Mouse (Mus musculus): Measurements from ENCODE around the gene Tmem129. TPM values are rescaled to one million over a fixed set of nuclear protein-coding genes. Genes with fewer than 3 reads are reported as not detected.

The Tmem129 gene
- polyA plus RNA-seq, 1 experiment from 2014 or later, result 45.8 TPM

DNA sequence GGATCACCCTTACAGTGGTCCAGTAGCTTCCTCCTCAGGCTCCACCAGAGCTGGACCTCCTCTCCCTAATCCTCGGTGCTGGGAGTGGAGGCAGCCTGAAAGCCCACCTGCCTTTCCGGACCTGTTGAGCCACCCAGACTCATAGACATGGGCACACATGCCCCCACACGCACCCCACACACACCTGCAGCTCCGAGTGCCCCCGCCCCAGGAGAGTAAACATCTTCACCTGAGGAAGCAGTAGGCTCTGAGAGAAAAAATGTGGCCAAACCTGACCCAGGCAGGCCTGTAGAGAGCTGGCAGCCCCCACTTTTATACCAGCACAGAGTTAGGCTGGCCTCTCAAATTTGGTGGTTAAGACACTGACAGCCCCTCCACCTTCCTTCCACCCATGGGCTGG, 38.2 kb upstream of the Tmem129 start:
- Histone ChIP-seq H3K4me2 (0 out of 2 replicates have a peak overlapping the region, but pooled peaks have one; percentile 87), H3K27me3 (0 out of 2 replicates have a peak, but pooled peaks cover 3% of the 10 kb centered on the region), H3K36me3 (no peaks in the 10 kb centered on the region), H3K4me1 (peaks cover 89% of the 10 kb centered on the region), H3K4me3 (no peak overlapping the region), H3K27ac (peak overlapping the region; percentile 82), H3K9me3 (no peaks in the 10 kb centered on the region), H3K9ac (no peak overlapping the region)
- WGBS, result 53% methylated on average over 5 of the region's 5 CpGs
- no peak for ATAC-seq (ENCODE audit: insufficient number of reproducible peaks, low FRiP score, low TSS enrichment, low read depth)

DNA sequence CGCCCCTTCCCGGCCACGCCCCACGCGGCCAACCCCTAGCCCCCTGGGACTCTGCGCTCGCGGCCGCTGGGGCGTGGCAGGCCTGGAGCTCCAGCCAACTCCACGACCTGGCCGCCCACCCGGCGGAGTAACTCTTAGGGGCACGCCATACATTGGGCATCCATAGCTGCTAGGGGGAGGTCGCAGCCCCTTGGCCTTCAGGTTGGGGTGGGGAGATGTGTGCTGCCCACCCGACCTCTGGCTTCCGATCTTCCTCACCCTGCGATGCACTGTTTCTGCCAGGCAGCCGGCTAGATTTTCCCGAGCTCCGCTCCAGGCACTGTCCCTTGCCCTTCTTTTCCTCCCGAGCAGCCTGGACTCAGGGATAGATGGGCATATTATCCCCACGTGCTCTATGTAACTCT, 37.5 kb upstream of the Tmem129 start:
- 0 out of 2 replicates have a peak, but pooled peaks cover 3% of the 10 kb centered on the region for H3K27me3 ChIP-seq
- H3K27ac ChIP-seq, result peak overlapping the region; percentile 82
- H3K4me2 ChIP-seq, result peak overlapping the region; percentile 87
- WGBS, result 7% methylated on average over 24 of the region's 24 CpGs
- no peak for ATAC-seq (ENCODE audit: insufficient number of reproducible peaks, low FRiP score, low TSS enrichment, low read depth)
- no peaks in the 10 kb centered on the region for H3K36me3 ChIP-seq
- no peaks in the 10 kb centered on the region for H3K9me3 ChIP-seq
- H3K9ac ChIP-seq, result peak overlapping the region; percentile 62
- H3K4me3 ChIP-seq, result peak overlapping the region; percentile 47
- peaks cover 87% of the 10 kb centered on the region for H3K4me1 ChIP-seq

DNA sequence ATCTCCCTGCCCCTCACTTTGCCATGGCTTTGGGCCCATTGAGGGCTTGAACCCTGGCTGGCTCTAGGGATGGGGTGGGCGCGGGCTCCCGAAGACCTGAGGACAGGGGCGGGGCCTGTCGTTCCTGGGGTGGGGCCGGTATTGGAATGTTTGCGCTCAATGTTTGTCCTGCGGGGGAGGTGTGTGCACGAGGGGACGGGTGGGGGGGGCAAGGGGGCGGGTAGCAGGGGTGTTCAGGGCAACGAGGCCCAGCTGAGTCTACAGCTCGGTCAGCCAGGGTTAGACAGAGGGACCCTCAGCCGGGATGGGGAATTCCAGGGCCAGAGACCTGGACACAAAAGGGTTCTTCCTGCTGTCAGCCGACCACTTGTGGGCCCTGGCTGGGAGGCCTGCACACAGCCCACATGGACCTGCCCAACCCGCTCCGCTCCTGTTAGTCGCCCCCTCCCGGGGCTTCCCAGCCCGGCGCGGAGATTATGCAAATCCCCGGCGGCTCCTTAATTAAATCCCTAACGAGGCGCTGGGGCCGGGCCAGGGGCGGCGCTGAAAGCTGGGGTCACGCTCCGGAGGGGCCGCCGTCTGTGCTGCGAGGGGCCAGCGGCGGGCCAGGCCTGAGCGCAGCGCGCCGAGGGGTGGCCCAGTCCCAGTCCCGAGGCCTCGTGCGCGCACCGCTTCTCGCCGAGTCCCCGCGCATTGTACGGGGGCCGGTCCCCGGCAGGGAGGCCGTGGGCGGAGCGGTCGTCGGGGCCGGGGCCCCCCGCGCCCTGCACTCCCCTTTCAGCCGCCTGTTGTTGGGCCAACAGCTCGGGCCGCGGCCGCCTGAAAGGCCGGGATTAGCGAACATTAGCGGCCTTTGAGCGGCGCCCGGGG, 36.9 kb upstream of the Tmem129 start:
- Histone ChIP-seq H3K4me2 (peak overlapping the region; percentile 87), H3K36me3 (no peaks in the 10 kb centered on the region), H3K4me3 (peak overlapping the region; percentile 47), H3K4me1 (peaks cover 87% of the 10 kb centered on the region), H3K9ac (peak overlapping the region; percentile 62), H3K9me3 (no peaks in the 10 kb centered on the region), H3K27me3 (0 out of 2 replicates have a peak, but pooled peaks cover 3% of the 10 kb centered on the region), H3K27ac (peak overlapping the region; percentile 82)
- ATAC-seq (ENCODE audit: insufficient number of reproducible peaks, low FRiP score, low TSS enrichment, low read depth), result peak; percentile 11
- 4% methylated on average over 67 of the region's 71 CpGs for WGBS

DNA sequence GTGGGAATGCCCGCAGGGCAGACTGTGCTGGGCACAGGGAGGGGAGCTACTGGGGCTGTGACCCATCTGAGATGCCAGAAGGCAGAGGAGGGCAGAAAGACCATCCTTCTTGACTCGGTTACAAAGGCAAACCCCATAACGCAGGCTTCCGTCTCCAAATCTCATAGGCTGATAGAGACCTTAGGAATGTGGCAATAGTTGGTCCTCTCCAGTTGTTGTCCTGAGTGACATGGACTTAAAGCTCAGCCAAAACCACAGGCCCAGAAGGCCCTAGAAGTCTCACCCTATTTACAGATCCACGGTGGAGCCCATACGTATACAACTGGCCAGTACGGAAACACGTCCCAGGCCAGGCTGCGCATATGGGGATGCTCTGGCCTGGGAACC, 36.2 kb upstream of the Tmem129 start:
- no peaks in the 10 kb centered on the region for H3K9me3 ChIP-seq
- peak overlapping the region; percentile 82 for H3K27ac ChIP-seq
- H3K4me3 ChIP-seq, result no peak overlapping the region
- 59% methylated on average over 9 of the region's 9 CpGs for WGBS
- H3K27me3 ChIP-seq, result 0 out of 2 replicates have a peak, but pooled peaks cover 3% of the 10 kb centered on the region
- H3K4me2 ChIP-seq, result no peak overlapping the region
- no peak overlapping the region for H3K9ac ChIP-seq
- peaks cover 87% of the 10 kb centered on the region for H3K4me1 ChIP-seq
- H3K36me3 ChIP-seq, result no peaks in the 10 kb centered on the region
- ATAC-seq (ENCODE audit: insufficient number of reproducible peaks, low FRiP score, low TSS enrichment, low read depth), result no peak

DNA sequence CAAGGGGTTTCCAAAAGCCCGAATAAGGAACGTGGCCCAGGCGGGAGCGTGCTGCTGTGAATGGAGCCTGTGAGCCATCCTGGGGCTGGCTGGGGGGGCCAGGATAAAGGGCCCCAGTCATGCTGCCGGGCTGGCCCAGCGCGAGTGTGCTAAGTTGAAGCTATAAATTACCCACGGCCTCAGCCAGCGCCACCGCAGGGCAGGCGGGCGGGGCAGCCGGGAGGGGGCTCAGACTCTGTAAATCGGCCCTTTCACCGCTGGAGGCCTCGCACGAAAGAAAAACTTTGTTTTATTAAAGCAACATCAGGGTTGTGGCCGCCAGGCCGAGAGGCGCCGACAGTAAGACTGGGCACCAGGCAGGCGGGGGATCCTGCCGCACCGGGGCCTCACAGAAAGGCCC, 34.2 kb upstream of the Tmem129 start:
- peaks cover 75% of the 10 kb centered on the region for H3K4me1 ChIP-seq
- H3K4me3 ChIP-seq, result no peak overlapping the region
- H3K27me3 ChIP-seq, result 0 out of 2 replicates have a peak, but pooled peaks cover 3% of the 10 kb centered on the region
- peak; percentile 77 for ATAC-seq (ENCODE audit: insufficient number of reproducible peaks, low FRiP score, low TSS enrichment, low read depth)
- H3K4me2 ChIP-seq, result peak overlapping the region; percentile 19; the same call in 1 of the 2 replicates
- no peaks in the 10 kb centered on the region for H3K9me3 ChIP-seq
- 4% methylated on average over 24 of the region's 24 CpGs for WGBS
- no peaks in the 10 kb centered on the region for H3K36me3 ChIP-seq
- H3K9ac ChIP-seq, result no peak overlapping the region
- peak overlapping the region; percentile 87 for H3K27ac ChIP-seq

DNA sequence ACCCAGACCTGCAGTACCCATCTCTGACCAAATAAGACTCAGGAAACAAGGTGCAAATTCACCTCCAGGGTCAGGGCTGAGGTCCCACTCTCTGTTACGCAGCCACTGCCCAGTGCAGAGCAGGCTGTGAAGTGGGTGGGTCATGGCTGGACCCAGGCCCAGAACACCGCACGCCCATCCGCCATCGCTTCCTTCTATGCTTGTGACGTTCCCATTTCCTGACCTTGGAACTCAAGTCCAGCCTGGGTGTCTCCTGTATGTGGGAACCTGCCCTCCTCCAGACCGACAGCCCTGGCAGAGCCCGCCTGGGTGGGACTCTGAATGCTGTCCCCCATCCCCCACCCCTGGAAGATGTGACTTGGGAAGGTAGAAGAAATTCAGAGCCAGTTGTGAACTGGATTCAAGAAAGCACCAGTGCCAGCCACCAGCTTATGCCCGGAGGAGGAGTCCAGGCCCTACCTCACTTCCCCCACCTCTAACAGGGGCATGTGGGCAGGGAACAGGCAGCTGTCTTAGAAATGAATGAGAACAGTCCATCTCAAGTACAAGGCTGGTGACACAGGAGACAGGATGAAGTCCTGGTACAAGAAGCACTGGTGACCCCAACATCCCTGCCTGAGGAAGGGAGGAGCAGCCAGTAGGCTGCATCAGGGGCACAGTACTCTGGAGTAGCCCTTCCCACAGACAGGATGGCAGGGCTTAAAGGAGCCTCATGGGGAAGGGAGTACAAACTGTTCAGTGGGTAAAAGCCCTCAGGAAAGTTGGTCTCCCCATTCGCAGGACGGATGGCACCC, 31.8 kb upstream of the Tmem129 start:
- H3K27ac ChIP-seq, result peak overlapping the region; percentile 65
- H3K27me3 ChIP-seq, result no peaks in the 10 kb centered on the region
- 0 out of 2 replicates have a peak overlapping the region, but pooled peaks have one; percentile 3 for H3K4me2 ChIP-seq
- ATAC-seq (ENCODE audit: insufficient number of reproducible peaks, low FRiP score, low TSS enrichment, low read depth), result no peak
- 75% methylated on average over 11 of the region's 11 CpGs for WGBS
- H3K36me3 ChIP-seq, result no peaks in the 10 kb centered on the region
- no peak overlapping the region for H3K9ac ChIP-seq
- H3K4me3 ChIP-seq, result no peak overlapping the region
- peaks cover 55% of the 10 kb centered on the region for H3K4me1 ChIP-seq
- no peaks in the 10 kb centered on the region for H3K9me3 ChIP-seq

DNA sequence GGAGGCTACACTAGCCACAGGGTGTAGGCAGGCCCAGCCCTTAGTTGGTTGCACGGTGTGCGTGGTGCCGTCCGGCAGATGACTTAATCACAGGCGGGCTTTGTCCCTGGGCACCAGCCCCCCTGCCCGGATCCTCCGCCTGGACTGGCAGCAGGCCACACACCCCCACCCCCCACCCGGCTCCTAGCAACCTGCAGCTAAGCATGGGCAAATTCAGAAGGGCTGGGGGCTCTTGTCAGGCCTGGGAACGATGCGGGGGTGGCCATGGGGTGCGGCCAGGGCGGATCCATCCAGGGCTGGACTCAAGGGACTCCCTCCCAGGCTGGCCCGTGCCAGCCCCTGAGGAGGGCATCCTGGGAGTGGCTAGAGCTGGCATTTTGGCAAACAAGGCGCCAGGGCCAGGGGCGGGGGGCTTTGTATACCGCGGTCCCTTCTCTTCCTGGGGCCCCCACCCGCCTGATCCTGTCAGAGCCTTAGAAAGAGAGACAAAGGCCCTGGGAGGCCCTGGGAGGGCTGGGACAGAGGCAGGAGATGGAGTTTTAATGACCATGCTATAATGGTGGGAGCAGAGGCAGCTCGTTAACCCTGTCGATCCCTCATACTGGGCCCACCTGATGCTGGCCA, 31.1 kb upstream of the Tmem129 start:
- 43% methylated on average over 20 of the region's 20 CpGs for WGBS
- H3K36me3 ChIP-seq, result no peaks in the 10 kb centered on the region
- H3K27me3 ChIP-seq, result no peaks in the 10 kb centered on the region
- H3K9me3 ChIP-seq, result no peaks in the 10 kb centered on the region
- peaks cover 55% of the 10 kb centered on the region for H3K4me1 ChIP-seq
- H3K9ac ChIP-seq, result no peak overlapping the region
- ATAC-seq (ENCODE audit: insufficient number of reproducible peaks, low FRiP score, low TSS enrichment, low read depth), result no peak
- no peak overlapping the region for H3K4me3 ChIP-seq
- 0 out of 2 replicates have a peak overlapping the region, but pooled peaks have one; percentile 3 for H3K4me2 ChIP-seq
- H3K27ac ChIP-seq, result peak overlapping the region; percentile 65

DNA sequence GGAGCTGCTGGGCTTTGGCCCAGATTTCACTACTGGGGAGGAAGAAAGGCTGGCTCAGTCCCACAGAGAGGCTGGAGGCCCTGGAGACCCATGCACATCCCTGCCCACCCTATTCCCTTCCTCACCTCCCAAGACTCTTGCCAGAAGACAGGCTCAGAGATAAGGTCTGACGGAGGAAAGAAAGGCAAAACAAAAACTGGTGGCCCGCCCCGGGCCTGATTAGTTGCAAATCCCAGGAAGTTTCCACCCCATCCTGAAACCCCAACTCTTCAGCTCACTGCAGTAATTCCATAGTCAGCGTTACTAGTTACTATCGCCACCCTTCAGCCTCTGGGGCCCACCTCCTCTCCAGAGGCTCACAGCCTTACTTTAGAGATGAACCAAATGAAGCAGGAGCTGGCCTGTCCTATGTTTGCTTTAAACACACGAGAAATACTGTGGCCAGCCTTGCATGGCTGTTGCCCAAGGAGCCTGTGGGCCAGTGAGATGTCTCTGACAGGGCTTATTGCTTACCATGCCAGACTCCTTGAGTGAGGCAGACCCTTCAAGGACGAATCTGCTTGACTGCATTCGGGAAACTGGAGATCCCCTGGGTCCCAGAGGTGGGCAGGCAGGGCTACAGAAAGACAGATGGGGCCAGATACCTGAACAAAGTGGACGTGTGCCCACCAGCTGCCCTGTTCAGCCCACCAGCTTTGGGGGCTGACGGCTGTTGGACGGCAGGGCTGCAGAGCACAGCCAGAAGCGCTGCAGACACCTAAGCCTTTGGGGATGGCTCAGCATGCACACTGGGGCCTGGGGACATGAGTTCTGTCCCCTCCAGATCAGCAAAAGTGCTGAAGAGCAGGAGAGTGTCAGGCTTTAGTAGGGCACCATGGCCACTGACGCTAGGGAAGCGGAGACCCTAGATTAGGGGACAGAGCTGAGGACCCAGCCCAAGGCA, 30.3 kb upstream of the Tmem129 start:
- Histone ChIP-seq H3K36me3 (no peaks in the 10 kb centered on the region), H3K4me2 (no peak overlapping the region), H3K27ac (peak overlapping the region; percentile 65; the same call in 1 of the 2 replicates), H3K4me1 (peaks cover 51% of the 10 kb centered on the region), H3K27me3 (no peaks in the 10 kb centered on the region), H3K9ac (no peak overlapping the region), H3K9me3 (no peaks in the 10 kb centered on the region), H3K4me3 (no peak overlapping the region)
- ATAC-seq (ENCODE audit: insufficient number of reproducible peaks, low FRiP score, low TSS enrichment, low read depth), result no peak
- 68% methylated on average over 14 of the region's 14 CpGs for WGBS

DNA sequence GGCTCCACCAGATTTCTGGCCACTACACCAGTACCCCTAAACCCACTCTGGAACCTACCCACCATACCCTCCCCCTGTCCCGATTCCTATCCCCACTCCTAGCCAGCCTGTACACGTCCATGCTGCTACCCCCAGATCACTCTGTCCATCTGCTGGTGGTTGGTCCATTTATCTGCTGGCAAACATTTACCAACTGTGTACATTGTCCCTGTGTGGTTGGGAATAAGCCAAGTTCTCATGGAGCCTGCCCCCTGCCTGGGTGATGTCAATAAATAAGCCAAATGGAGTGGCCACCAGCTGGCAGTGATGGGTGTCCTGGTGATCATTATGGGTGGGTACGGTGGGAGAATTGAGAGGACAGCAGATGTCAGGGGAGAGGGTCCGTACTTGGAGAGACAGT, 28.9 kb upstream of the Tmem129 start:
- no peak overlapping the region for H3K27ac ChIP-seq
- no peak overlapping the region for H3K9ac ChIP-seq
- H3K4me3 ChIP-seq, result no peak overlapping the region
- H3K4me2 ChIP-seq, result no peak overlapping the region
- ATAC-seq (ENCODE audit: insufficient number of reproducible peaks, low FRiP score, low TSS enrichment, low read depth), result no peak
- 86% methylated on average over 4 of the region's 4 CpGs for WGBS
- no peaks in the 10 kb centered on the region for H3K9me3 ChIP-seq
- peaks cover 38% of the 10 kb centered on the region for H3K4me1 ChIP-seq
- no peaks in the 10 kb centered on the region for H3K36me3 ChIP-seq
- no peaks in the 10 kb centered on the region for H3K27me3 ChIP-seq

DNA sequence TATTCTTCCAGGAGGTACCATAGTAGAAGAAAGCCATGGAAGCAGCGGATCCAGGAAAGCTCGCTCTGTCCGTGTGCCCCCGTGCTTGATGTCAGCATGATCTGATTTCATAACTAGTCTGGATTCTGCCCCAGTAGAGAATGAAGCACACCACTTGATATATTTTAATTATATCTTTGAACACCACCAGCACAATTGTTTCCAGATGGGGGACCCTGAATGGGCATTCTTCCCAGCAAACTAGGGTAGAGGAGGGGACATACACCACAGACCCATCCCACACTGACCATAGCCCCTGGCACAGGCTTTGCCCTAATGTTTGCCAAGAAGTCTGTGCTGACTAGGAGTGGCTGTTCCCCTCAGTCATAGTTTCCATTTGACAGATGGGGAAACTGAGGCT, 26.7 kb upstream of the Tmem129 start:
- H3K4me3 ChIP-seq, result no peak overlapping the region
- H3K27ac ChIP-seq, result 0 out of 2 replicates have a peak overlapping the region, but pooled peaks have one; percentile 33

More for the DNA sequence above, 26.7 kb upstream of the Tmem129 start:
- no peak overlapping the region for H3K4me2 ChIP-seq
- no peak for ATAC-seq (ENCODE audit: insufficient number of reproducible peaks, low FRiP score, low TSS enrichment, low read depth)
- H3K4me1 ChIP-seq, result peaks cover 36% of the 10 kb centered on the region
- no peak overlapping the region for H3K9ac ChIP-seq
- WGBS, result 77% methylated on average over 4 of the region's 4 CpGs
- H3K27me3 ChIP-seq, result no peaks in the 10 kb centered on the region
- H3K9me3 ChIP-seq, result no peaks in the 10 kb centered on the region
- H3K36me3 ChIP-seq, result no peaks in the 10 kb centered on the region
